Mouse (Mus musculus) midbrain, embryonic 13.5 days (tissue): ENCODE measurements at regions not wholly inside any gene's neighbourhood (a gene's known extent, or its start where the extent isn't known, plus 50 kb on each side); places are given as distances from the start of the nearest gene placed in this dataset.

Experiments
- ATAC-seq: fragments of 200-750 bp; cut with Nextera tagmentation; 2 replicates; pipeline ENCODE4 v1.8.0; 2017; ENCODE audit warnings: mild to moderate bottlenecking, moderate TSS enrichment, moderate library complexity
- H3K27ac ChIP-seq: fragments of 300-500 bp; sonication (generic); 2 replicates; pipeline ENCODE4 v1.5.1; 2015; ENCODE audit warnings: inconsistent platforms, mild to moderate bottlenecking, moderate library complexity
- H3K27me3 ChIP-seq: fragments of 300-500 bp; sonication (generic); 2 replicates; pipeline ENCODE4 v1.6.1; 2015; ENCODE audit warnings: mild to moderate bottlenecking, inconsistent platforms
- H3K36me3 ChIP-seq: fragments of 300-500 bp; sonication (generic); 2 replicates; pipeline ENCODE4 v1.6.1; 2015; ENCODE audit warnings: mild to moderate bottlenecking, inconsistent platforms
- H3K4me1 ChIP-seq: fragments of 300-500 bp; sonication (generic); replicated peaks from 2 replicates; pipeline ENCODE4 v1.6.1; 2015; ENCODE audit warnings: inconsistent platforms
- H3K4me2 ChIP-seq: fragments of 300-500 bp; sonication (generic); replicated peaks from 2 replicates; pipeline ENCODE4 v1.6.1; 2015; ENCODE audit warnings: moderate library complexity, mild to moderate bottlenecking, inconsistent platforms
- H3K4me3 ChIP-seq: fragments of 300-500 bp; sonication (generic); replicated peaks from 2 replicates; pipeline ENCODE4 v1.5.1; 2015; ENCODE audit warnings: mild to moderate bottlenecking, inconsistent platforms
- H3K9ac ChIP-seq: fragments of 300-500 bp; sonication (generic); replicated peaks from 2 replicates; pipeline ENCODE4 v1.6.1; 2015; ENCODE audit warnings: mild to moderate bottlenecking, inconsistent platforms
- H3K9me3 ChIP-seq: fragments of 300-500 bp; sonication (generic); 2 replicates; pipeline ENCODE4 v1.6.1; 2016; ENCODE audit warnings: mild to moderate bottlenecking, inconsistent platforms
- WGBS: fragments of 180-500 bp; shearing (Covaris S2); methylation state at CpG from one replicate; pipeline ENCODE4 v1.1.7; 2015; 5-methylcytosine and 5-hydroxymethylcytosine counted together

- Histone ChIP-seq H3K27ac (no peak overlapping the region), H3K9me3 (no peaks in the 10 kb centered on the region), H3K27me3 (no peaks in the 10 kb centered on the region), H3K4me2 (no peak overlapping the region), H3K36me3 (no peaks in the 10 kb centered on the region), H3K4me1 (peaks cover 3% of the 10 kb centered on the region; the same call in 1 of the 2 replicates), H3K9ac (no peak overlapping the region), H3K4me3 (no peak overlapping the region)
- 71% methylated on average over 3 of the region's 3 CpGs for WGBS
- ATAC-seq, result no peak
Measured at GRCm38 (mm10) chr8:4411126-4411525, 81.7 kb upstream of the Cers4 start.

GRCm38 (mm10) chr8:4411836-4412235 is 81.0 kb upstream of the Cers4 start:
- Histone ChIP-seq H3K9ac (no peak overlapping the region), H3K27me3 (no peaks in the 10 kb centered on the region), H3K27ac (no peak overlapping the region), H3K9me3 (no peaks in the 10 kb centered on the region), H3K4me3 (no peak overlapping the region), H3K36me3 (no peaks in the 10 kb centered on the region), H3K4me2 (no peak overlapping the region), H3K4me1 (peaks cover 3% of the 10 kb centered on the region; the same call in 1 of the 2 replicates)
- WGBS, result 82% methylated on average over 2 of the region's 2 CpGs
- no peak for ATAC-seq

GRCm38 (mm10) chr8:4413206-4413605 is 79.6 kb upstream of the Cers4 start:
- Histone ChIP-seq H3K27ac (no peak overlapping the region), H3K4me1 (peaks cover 3% of the 10 kb centered on the region; the same call in 1 of the 2 replicates), H3K27me3 (no peaks in the 10 kb centered on the region), H3K4me3 (no peak overlapping the region), H3K36me3 (no peaks in the 10 kb centered on the region), H3K9me3 (no peaks in the 10 kb centered on the region), H3K9ac (no peak overlapping the region), H3K4me2 (no peak overlapping the region)
- ATAC-seq, result peak; percentile 70
- 43% methylated on average over 6 of the region's 6 CpGs for WGBS

GRCm38 (mm10) chr8:4413764-4414163 is 79.1 kb upstream of the Cers4 start:
- Histone ChIP-seq H3K27ac (no peak overlapping the region), H3K27me3 (no peaks in the 10 kb centered on the region), H3K36me3 (no peaks in the 10 kb centered on the region), H3K4me1 (peaks cover 3% of the 10 kb centered on the region; the same call in 1 of the 2 replicates), H3K4me3 (no peak overlapping the region), H3K4me2 (no peak overlapping the region), H3K9ac (no peak overlapping the region), H3K9me3 (no peaks in the 10 kb centered on the region)
- 8% methylated on average over 3 of the region's 4 CpGs for WGBS
- peak; percentile 84 for ATAC-seq

GRCm38 (mm10) chr8:4417141-4417540 is 75.7 kb upstream of the Cers4 start:
- Histone ChIP-seq H3K27me3 (no peaks in the 10 kb centered on the region), H3K4me3 (no peak overlapping the region), H3K36me3 (no peaks in the 10 kb centered on the region), H3K9me3 (no peaks in the 10 kb centered on the region), H3K27ac (no peak overlapping the region), H3K9ac (no peak overlapping the region), H3K4me2 (no peak overlapping the region), H3K4me1 (peaks cover 3% of the 10 kb centered on the region; the same call in 1 of the 2 replicates)
- 75% methylated on average over 3 of the region's 3 CpGs for WGBS
- no peak for ATAC-seq

GRCm38 (mm10) chr8:4433161-4433560 is 59.7 kb upstream of the Cers4 start:
- Histone ChIP-seq H3K27me3 (no peaks in the 10 kb centered on the region), H3K27ac (no peak overlapping the region), H3K4me1 (peaks cover 6% of the 10 kb centered on the region; the same call in 1 of the 2 replicates), H3K4me3 (no peak overlapping the region), H3K9me3 (no peaks in the 10 kb centered on the region), H3K4me2 (no peak overlapping the region), H3K36me3 (no peaks in the 10 kb centered on the region), H3K9ac (no peak overlapping the region)
- no peak for ATAC-seq
- WGBS, result 77% methylated on average over 2 of the region's 2 CpGs

GRCm38 (mm10) chr8:4436546-4436945 is 56.3 kb upstream of the Cers4 start:
- H3K36me3 ChIP-seq, result no peaks in the 10 kb centered on the region
- no peak overlapping the region for H3K4me3 ChIP-seq
- H3K4me1 ChIP-seq, result peaks cover 6% of the 10 kb centered on the region; the same call in 1 of the 2 replicates
- no peak for ATAC-seq
- no peaks in the 10 kb centered on the region for H3K27me3 ChIP-seq
- no peaks in the 10 kb centered on the region for H3K9me3 ChIP-seq
- no peak overlapping the region for H3K27ac ChIP-seq
- no peak overlapping the region for H3K4me2 ChIP-seq
- H3K9ac ChIP-seq, result no peak overlapping the region
- 30% methylated on average over 3 of the region's 3 CpGs for WGBS
